7 mouse cellular contexts compared by ENCODE assay signal in the genomic region with DNA sequence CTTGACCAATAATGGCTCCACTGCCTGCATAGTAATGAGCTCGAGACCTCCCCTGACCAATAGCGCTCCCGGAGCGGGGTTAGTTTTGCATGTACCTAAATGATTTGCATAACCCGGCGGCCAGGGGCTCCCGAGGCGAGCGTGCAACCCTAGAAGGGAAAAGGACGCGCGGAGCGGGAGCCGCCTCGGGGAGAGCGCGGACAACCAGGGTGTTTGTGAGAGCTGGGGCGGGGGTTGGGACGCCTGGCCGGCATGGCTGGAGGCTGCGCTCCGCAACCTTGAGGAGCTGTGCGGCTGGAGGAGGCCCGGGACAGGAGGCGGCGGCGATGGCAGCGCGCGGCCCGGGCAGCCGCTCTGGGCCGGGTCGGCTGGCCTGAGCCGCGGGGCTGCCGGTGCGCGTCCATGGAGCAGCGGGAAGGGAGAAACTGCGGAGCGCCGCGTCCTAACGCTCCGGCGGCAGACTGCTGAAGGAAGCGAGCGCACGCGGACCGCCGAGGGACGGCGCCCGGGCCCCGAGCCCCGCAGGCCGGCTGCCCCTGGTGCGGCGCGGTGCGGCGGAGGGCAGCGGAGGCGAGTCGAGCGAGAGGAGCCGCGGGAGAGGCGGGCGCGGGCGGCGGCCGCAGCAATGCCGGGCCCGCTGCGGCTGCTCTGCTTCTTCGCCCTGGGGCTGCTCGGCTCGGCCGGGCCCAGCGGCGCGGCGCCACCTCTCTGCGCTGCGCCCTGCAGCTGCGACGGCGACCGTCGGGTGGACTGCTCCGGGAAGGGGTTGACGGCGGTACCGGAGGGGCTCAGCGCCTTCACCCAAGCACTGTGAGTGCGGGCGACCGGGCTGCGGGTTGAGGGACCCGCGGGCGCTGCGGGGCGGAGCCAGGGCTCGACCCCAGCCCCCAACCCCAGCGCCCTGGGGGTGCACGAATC. TPM values are rescaled to one million over a fixed set of nuclear protein-coding genes. Genes with fewer than 3 reads are reported as not detected.
A peak's percentile ranks its signal among the peaks of the same experiment; 100 is the strongest.
DNase-seq lines count a peak whose midpoint lies in the region; ATAC-seq and TF ChIP-seq lines count a peak whose summit lies in the region.

A gene (plus strand): TSS at position 152 of the 918 bp plus-strand sequence.

- no peak for TF ChIP-seq CTCF in spleen, adult 2 months (IDR thresholded peaks at IDR 0.05; ENCODE audit: extremely low read depth, insufficient read depth, insufficient read length, insufficient replicate concordance)

- H3K9ac ChIP-seq in embryonic facial prominence, embryonic 12.5 days: peak within 1 kb of the TSS; percentile 97
- H3K9ac ChIP-seq in limb, embryonic 11.5 days (ENCODE audit: low read length): peak within 1 kb of the TSS; percentile 93
- H3K9ac ChIP-seq in midbrain, embryonic 15.5 days: peak within 1 kb of the TSS; percentile 87

- peak within 1 kb of the TSS; percentile 90 for H3K4me3 ChIP-seq in embryonic facial prominence, embryonic 12.5 days
- H3K4me3 ChIP-seq in limb, embryonic 11.5 days (ENCODE audit: low read depth, low read length): peak within 1 kb of the TSS; percentile 88
- H3K4me3 ChIP-seq in midbrain, embryonic 15.5 days: peak within 1 kb of the TSS; percentile 96
- H3K4me3 ChIP-seq in spleen, adult 2 months (ENCODE audit: extremely low read depth, insufficient read depth, insufficient read length): peak within 1 kb of the TSS; percentile 56

- no peaks in the 10 kb centered on the region for H3K27me3 ChIP-seq in embryonic facial prominence, embryonic 12.5 days
- H3K27me3 ChIP-seq in limb, embryonic 11.5 days (ENCODE audit: control insufficient read depth, insufficient read depth, low read length): no peaks in the 10 kb centered on the region
- H3K27me3 ChIP-seq in midbrain, embryonic 15.5 days (replicated peaks): no peaks in the 10 kb centered on the region
- peaks cover 10% of the 10 kb centered on the region for H3K27me3 ChIP-seq in spleen, adult 2 months (ENCODE audit: control insufficient read depth, insufficient read depth, low read length)

- peak within 1 kb of the TSS; percentile 98 for H3K27ac ChIP-seq in embryonic facial prominence, embryonic 12.5 days
- H3K27ac ChIP-seq in limb, embryonic 11.5 days (replicated peaks; ENCODE audit: low read depth, low read length): peak within 1 kb of the TSS; percentile 93
- peak within 1 kb of the TSS; percentile 95 for H3K27ac ChIP-seq in midbrain, embryonic 15.5 days
- no peak within 1 kb of the TSS; the same call in 1 of the 2 replicates for H3K27ac ChIP-seq in spleen, adult 2 months (ENCODE audit: insufficient read depth, low read length)

- H3K4me1 ChIP-seq in embryonic facial prominence, embryonic 12.5 days: peaks cover 28% of the 10 kb centered on the region
- peaks cover 6% of the 10 kb centered on the region; the same call in 1 of the 2 replicates for H3K4me1 ChIP-seq in limb, embryonic 11.5 days (ENCODE audit: control insufficient read depth, insufficient read depth, low read length)
- peaks cover 25% of the 10 kb centered on the region for H3K4me1 ChIP-seq in midbrain, embryonic 15.5 days
- peaks cover 5% of the 10 kb centered on the region; the same call in 1 of the 2 replicates for H3K4me1 ChIP-seq in spleen, adult 2 months (ENCODE audit: control insufficient read depth, insufficient read depth, insufficient read length)

- H3K4me2 ChIP-seq in embryonic facial prominence, embryonic 12.5 days (replicated peaks): peak within 1 kb of the TSS; percentile 88
- peak within 1 kb of the TSS; percentile 80 for H3K4me2 ChIP-seq in limb, embryonic 11.5 days (ENCODE audit: low read depth, severe bottlenecking)
- peak within 1 kb of the TSS; percentile 81 for H3K4me2 ChIP-seq in midbrain, embryonic 15.5 days

- ATAC-seq in embryonic facial prominence, embryonic 12.5 days (ENCODE audit: insufficient number of reproducible peaks, insufficient read depth, low FRiP score, low TSS enrichment): peak; percentile 98
- ATAC-seq in limb, embryonic 11.5 days (ENCODE audit: insufficient number of reproducible peaks, low FRiP score, low TSS enrichment, low read depth): peak; percentile 97
- peak; percentile 98 for ATAC-seq in midbrain, embryonic 15.5 days (replicated peaks)

- WGBS in embryonic facial prominence, embryonic 12.5 days: under 1% methylated on average over 85 of the region's 111 CpGs
- WGBS in limb, embryonic 11.5 days: under 1% methylated on average over 68 of the region's 111 CpGs
- under 1% methylated on average over 71 of the region's 111 CpGs for WGBS in midbrain, embryonic 15.5 days
- WGBS in spleen, adult 2 months: 2% methylated on average over 103 of the region's 111 CpGs

- DNase-seq in adrenal gland, postnatal 25 days: peak; percentile 98
- DNase-seq in heart, adult 11 months: peak; percentile 100
- DNase-seq in kidney, adult 18-20 months: peak; percentile 98
- peak; percentile 97 for DNase-seq in limb, embryonic 11.5 days (ENCODE audit: low spot score)
- peak; percentile 45 to 64 for DNase-seq in spleen, adult 2 months (ENCODE audit: low read depth in 1 of 2, low spot score in 2 of 2)

- no peak; the same call in 1 of the 2 replicates for TF ChIP-seq POLR2A in spleen, adult 2 months (IDR thresholded peaks at IDR 0.05; ENCODE audit: low read depth, low read length)

- no peaks in the 10 kb centered on the region for H3K36me3 ChIP-seq in embryonic facial prominence, embryonic 12.5 days
- no peaks in the 10 kb centered on the region for H3K36me3 ChIP-seq in limb, embryonic 11.5 days (ENCODE audit: control insufficient read depth, insufficient read depth, low read length)
- no peaks in the 10 kb centered on the region for H3K36me3 ChIP-seq in midbrain, embryonic 15.5 days (replicated peaks)
- no peaks in the 10 kb centered on the region for H3K36me3 ChIP-seq in spleen, adult 2 months (ENCODE audit: control insufficient read depth, insufficient read depth, low read length)

- no peaks in the 10 kb centered on the region for H3K9me3 ChIP-seq in embryonic facial prominence, embryonic 12.5 days
- H3K9me3 ChIP-seq in limb, embryonic 11.5 days (ENCODE audit: control insufficient read depth, low read length): no peaks in the 10 kb centered on the region
- H3K9me3 ChIP-seq in midbrain, embryonic 15.5 days: no peaks in the 10 kb centered on the region

RNA-seq across cellular contexts. Expression of the gene that starts here (rescaled TPM):
- total RNA-seq in adrenal gland, postnatal 25 days (2021): 222 and 259 TPM in 2 replicates
- polyA plus RNA-seq in embryonic facial prominence, embryonic 12.5 days (2016; fragmentation: Nextera tagmentation; extraction: Ambion mirVana): 18.6 and 22.3 TPM in 2 replicates
- polyA plus RNA-seq in limb, embryonic 11.5 days (2014; fragmentation: Nextera tagmentation; extraction: Ambion mirVana): 14.8 and 15.1 TPM in 2 replicates
- 7.6 and 8.1 TPM in 2 replicates for polyA plus RNA-seq in midbrain, embryonic 15.5 days (2015; fragmentation: Nextera tagmentation; extraction: Ambion mirVana)
- 0.65 and 3.0 TPM in 2 replicates for polyA plus RNA-seq in spleen, adult 2 months (2012; rRNA removed)
